Mouse (Mus musculus) neural tube, embryonic 12.5 days (tissue): ENCODE data around the gene Vamp1. TPM values are rescaled to one million over a fixed set of nuclear protein-coding genes. Genes with fewer than 3 reads are reported as not detected.

Experiments
- ATAC-seq: fragments of 200-750 bp; cut with Nextera tagmentation; 2 replicates; pipeline ENCODE4 v1.8.0; 2017; ENCODE audit warnings: low read depth, mild to moderate bottlenecking, moderate TSS enrichment, moderate library complexity; ENCODE audit not compliant: low FRiP score
- H3K27ac ChIP-seq: fragments of 300-500 bp; sonication (generic); 2 replicates; pipeline ENCODE4 v1.5.1; 2016
- H3K27me3 ChIP-seq: fragments of 300-500 bp; sonication (generic); replicated peaks from 2 replicates; pipeline ENCODE4 v1.6.1; 2016; ENCODE audit warnings: mild to moderate bottlenecking
- H3K36me3 ChIP-seq: fragments of 300-500 bp; sonication (generic); 2 replicates; pipeline ENCODE4 v1.6.1; 2016; ENCODE audit warnings: mild to moderate bottlenecking
- H3K4me1 ChIP-seq: fragments of 300-500 bp; sonication (generic); 2 replicates; pipeline ENCODE4 v1.6.1; 2016
- H3K4me2 ChIP-seq: fragments of 300-500 bp; sonication (generic); replicated peaks from 2 replicates; pipeline ENCODE4 v1.6.1; 2016; ENCODE audit warnings: mild to moderate bottlenecking
- H3K4me3 ChIP-seq: fragments of 300-500 bp; sonication (generic); 2 replicates; pipeline ENCODE4 v1.5.1; 2016
- H3K9ac ChIP-seq: fragments of 300-500 bp; sonication (generic); 2 replicates; pipeline ENCODE4 v1.6.1; 2016; ENCODE audit warnings: mild to moderate bottlenecking
- H3K9me3 ChIP-seq: fragments of 300-500 bp; sonication (generic); 2 replicates; pipeline ENCODE4 v1.6.1; 2016; ENCODE audit warnings: mild to moderate bottlenecking
- WGBS: fragments of 180-500 bp; shearing (Covaris S2); methylation state at CpG from one replicate; pipeline ENCODE4 v1.1.7; 2016; 5-methylcytosine and 5-hydroxymethylcytosine counted together
- polyA plus RNA-seq: library from polyadenylated mRNA; unstranded; fragments of >200 nt; fragmentation: Nextera tagmentation; extraction: Ambion mirVana; gene quantifications from 2 replicates; pipeline ENCODE4 v1.2.1, GENCODE M21; 2016

The Vamp1 gene
- polyA plus RNA-seq, 1 experiment from 2014 or later = 8.0 TPM

DNA sequence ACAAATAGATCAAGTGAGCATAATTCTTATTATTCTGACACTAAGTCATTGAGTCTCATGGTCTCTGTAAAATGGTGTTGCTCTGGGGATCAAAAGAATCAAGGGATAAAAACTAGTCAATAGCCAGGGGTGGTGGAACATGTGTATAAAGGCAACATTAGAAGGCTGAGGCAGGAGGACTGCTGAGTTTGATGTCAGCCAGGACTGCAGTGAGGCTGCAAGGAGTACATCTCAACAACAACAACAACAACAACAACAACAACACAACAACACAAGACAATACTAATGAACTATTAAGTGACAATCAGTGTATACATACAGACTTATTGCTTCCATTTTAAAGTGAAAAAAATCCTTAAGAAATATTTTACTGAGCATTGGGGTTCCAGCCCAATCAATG lies 24.5 kb upstream of the Vamp1 start:
- H3K4me3 ChIP-seq = peak overlapping the region; percentile 67
- H3K9ac ChIP-seq = peak overlapping the region; percentile 53
- H3K36me3 ChIP-seq = peaks cover 50% of the 10 kb centered on the region
- no peak for ATAC-seq
- no peaks in the 10 kb centered on the region for H3K9me3 ChIP-seq
- peak overlapping the region; percentile 86 for H3K4me2 ChIP-seq
- no peaks in the 10 kb centered on the region for H3K27me3 ChIP-seq
- peaks cover 10% of the 10 kb centered on the region for H3K4me1 ChIP-seq
- H3K27ac ChIP-seq = no peak overlapping the region

DNA sequence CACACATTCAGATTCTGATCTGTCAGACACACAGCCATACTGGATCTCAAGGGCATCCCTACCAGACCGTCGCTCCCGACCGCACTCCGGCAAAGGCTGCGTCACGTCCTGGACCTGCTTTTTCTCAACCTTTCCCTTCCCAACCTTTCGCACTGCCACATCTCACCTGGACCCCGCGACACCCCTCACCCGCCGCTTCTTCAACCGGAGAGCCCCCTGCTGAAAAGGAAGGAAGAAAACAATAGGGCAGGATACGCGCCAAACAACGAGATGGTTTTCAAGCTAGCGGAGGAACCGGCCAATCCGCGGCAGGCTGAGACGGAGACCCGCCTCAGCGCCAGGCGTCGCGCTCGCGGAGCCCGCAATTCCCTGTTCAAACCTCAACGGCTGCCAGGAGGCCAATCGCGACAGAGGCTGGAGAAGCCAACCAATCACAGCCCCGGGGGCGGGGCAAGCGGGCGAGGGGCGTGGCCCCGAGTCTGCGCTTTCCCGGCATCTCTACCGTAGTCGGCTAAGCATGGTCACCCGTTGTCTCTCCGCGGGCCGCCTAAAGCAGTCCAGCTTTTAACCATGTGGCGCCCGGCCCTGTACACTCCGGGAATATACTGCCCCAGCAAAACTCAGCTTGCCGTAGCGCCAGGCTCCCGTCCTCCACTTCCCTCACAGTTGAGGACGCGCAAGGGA lies 23.9 kb upstream of the Vamp1 start, which contains the start of the genes Ncapd2 and Mrpl51:
Gene Ncapd2, minus strand, starts transcription at position 370 of the 684 bp plus-strand sequence.
Gene Mrpl51, plus strand, starts transcription at position 470 of the 684 bp plus-strand sequence.
- peaks cover 44% of the 10 kb centered on the region for H3K36me3 ChIP-seq
- H3K4me1 ChIP-seq = peaks cover 10% of the 10 kb centered on the region
- H3K9ac ChIP-seq = peak within 1 kb of the TSS; percentile 70
- peak within 1 kb of the TSS; percentile 98 for H3K27ac ChIP-seq
- peak; percentile 98 for ATAC-seq
- H3K9me3 ChIP-seq = no peaks in the 10 kb centered on the region
- WGBS = under 1% methylated on average over 54 of the region's 54 CpGs
- peak within 1 kb of the TSS; percentile 67 for H3K4me3 ChIP-seq
- H3K4me2 ChIP-seq = peak within 1 kb of the TSS; percentile 86
- no peaks in the 10 kb centered on the region for H3K27me3 ChIP-seq

DNA sequence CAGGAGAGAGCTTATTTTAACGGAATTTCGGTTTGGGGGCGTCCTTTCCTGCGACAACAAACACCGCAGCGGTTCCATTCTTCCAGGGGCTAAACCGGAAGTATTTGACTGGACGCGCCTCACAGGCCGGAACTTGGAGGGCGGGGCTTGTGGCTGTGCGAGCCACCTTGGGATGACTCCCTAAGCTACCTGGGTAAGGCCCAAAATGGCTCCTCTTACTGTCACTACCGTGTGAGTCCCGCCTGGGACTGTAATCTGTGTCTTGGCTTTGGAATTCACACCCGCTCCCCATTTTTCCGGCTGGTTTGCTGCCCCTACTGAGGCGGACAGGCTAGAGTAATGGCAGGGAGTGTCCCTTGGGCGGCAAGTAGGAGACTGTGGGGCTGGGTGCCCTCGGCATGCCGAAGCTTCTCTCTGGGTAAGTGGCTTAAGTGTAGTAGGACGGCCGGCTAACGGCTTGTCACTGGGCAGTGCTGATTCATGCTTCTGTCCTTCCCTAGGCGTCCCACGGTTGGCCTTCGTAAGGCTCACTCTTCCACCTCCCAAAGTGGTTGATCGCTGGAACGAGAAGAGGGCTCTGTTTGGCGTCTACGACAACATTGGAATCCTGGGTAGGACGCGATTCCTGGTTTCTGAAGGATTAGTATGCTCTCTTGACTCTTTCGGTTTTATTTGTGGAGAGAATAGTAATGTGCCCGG lies 23.2 kb upstream of the Vamp1 start:
- Histone ChIP-seq H3K36me3 (peaks cover 37% of the 10 kb centered on the region), H3K4me1 (peaks cover 10% of the 10 kb centered on the region), H3K27ac (peak overlapping the region; percentile 98), H3K9ac (peak overlapping the region; percentile 70), H3K4me2 (peak overlapping the region; percentile 86), H3K9me3 (no peaks in the 10 kb centered on the region), H3K4me3 (peak overlapping the region; percentile 67), H3K27me3 (no peaks in the 10 kb centered on the region)
- peak; percentile 96 for ATAC-seq
- WGBS = under 1% methylated on average over 34 of the region's 34 CpGs

- Histone ChIP-seq H3K36me3 (peaks cover 30% of the 10 kb centered on the region), H3K9me3 (no peaks in the 10 kb centered on the region), H3K9ac (peak overlapping the region; percentile 70), H3K27ac (no peak overlapping the region), H3K4me1 (peaks cover 10% of the 10 kb centered on the region), H3K27me3 (no peaks in the 10 kb centered on the region), H3K4me2 (peak overlapping the region; percentile 86), H3K4me3 (peak overlapping the region; percentile 67)
- ATAC-seq = no peak
- WGBS = 48% methylated on average over 5 of the region's 5 CpGs
Observed at GRCm38 (mm10) chr6:125192841-125193240, 22.5 kb upstream of the Vamp1 start.

GRCm38 (mm10) chr6:125193390-125193789 lies 22.0 kb upstream of the Vamp1 start:
- H3K36me3 ChIP-seq = peaks cover 26% of the 10 kb centered on the region
- no peak overlapping the region; the same call in 1 of the 2 replicates for H3K4me2 ChIP-seq
- H3K4me3 ChIP-seq = no peak overlapping the region
- no peaks in the 10 kb centered on the region for H3K27me3 ChIP-seq
- peaks cover 10% of the 10 kb centered on the region for H3K4me1 ChIP-seq
- H3K9ac ChIP-seq = no peak overlapping the region
- no peak overlapping the region for H3K27ac ChIP-seq
- no peak for ATAC-seq
- no peaks in the 10 kb centered on the region for H3K9me3 ChIP-seq
- WGBS = 82% methylated on average over 7 of the region's 7 CpGs

DNA sequence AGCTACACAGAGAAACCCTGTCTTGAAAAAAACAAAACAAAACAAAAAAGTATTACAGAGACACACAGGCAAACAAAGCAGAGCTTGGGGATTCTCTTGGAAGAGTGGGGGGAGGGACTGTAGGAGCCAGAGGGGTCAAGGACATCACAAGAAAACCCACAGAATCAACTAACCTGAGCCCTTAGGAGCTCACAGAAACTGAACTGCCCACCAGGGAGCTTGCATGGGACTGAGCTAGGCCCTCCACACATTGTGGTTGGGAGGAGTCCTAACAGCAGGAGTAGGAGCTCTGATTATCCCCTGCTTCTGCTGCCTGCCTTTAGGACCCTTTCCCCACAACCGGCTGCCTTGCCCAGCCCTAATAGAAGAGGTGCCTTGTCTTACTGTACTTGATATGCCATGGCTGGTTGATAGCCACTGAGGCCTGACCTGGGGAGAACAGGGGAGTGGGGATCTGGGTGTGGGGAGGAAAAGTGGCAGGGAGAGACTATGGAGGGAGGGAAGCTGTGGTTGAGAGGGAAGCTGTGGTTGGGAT lies 19.7 kb upstream of the Vamp1 start:
- Histone ChIP-seq H3K9ac (no peak overlapping the region), H3K4me1 (peaks cover 8% of the 10 kb centered on the region), H3K4me2 (no peak overlapping the region), H3K9me3 (no peaks in the 10 kb centered on the region), H3K27me3 (no peaks in the 10 kb centered on the region), H3K4me3 (no peak overlapping the region), H3K27ac (no peak overlapping the region), H3K36me3 (peaks cover 14% of the 10 kb centered on the region)
- 24% methylated on average over 1 of the region's 1 CpGs for WGBS
- ATAC-seq = no peak

- H3K36me3 ChIP-seq = peaks cover 14% of the 10 kb centered on the region
Observed at GRCm38 (mm10) chr6:125196301-125196700, 19.1 kb upstream of the Vamp1 start.

DNA sequence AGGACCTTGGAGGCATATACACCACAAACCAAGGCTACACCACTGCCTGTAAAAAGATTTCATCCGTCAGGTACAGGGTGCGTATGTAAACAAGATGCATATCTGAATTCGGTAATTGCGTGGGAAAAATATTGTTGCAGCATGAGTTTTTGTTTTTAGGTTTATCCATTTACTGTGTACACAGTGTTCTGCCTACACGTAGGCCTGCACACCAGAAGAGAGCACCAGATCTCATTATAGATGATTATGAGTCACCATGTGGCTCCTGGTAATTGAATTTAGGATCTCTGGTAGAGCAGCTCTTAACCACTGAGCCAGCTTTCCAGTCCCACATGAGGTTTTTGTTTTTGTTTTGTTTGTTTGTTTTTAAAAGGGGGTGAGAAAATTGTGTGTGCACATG lies 18.2 kb upstream of the Vamp1 start:
- H3K9ac ChIP-seq = no peak overlapping the region
- H3K36me3 ChIP-seq = peaks cover 14% of the 10 kb centered on the region
- no peak overlapping the region for H3K4me2 ChIP-seq
- no peak overlapping the region for H3K4me3 ChIP-seq
- no peak for ATAC-seq
- no peaks in the 10 kb centered on the region for H3K27me3 ChIP-seq
- H3K27ac ChIP-seq = no peak overlapping the region
- WGBS = 92% methylated on average over 5 of the region's 5 CpGs
- H3K4me1 ChIP-seq = peaks cover 8% of the 10 kb centered on the region
- no peaks in the 10 kb centered on the region for H3K9me3 ChIP-seq

More at GRCm38 (mm10) chr6:125196301-125196700, 19.1 kb upstream of the Vamp1 start:
- Histone ChIP-seq H3K27me3 (no peaks in the 10 kb centered on the region), H3K4me1 (peaks cover 8% of the 10 kb centered on the region), H3K9me3 (no peaks in the 10 kb centered on the region), H3K9ac (no peak overlapping the region), H3K27ac (no peak overlapping the region), H3K4me2 (no peak overlapping the region), H3K4me3 (no peak overlapping the region)
- 49% methylated on average over 3 of the region's 3 CpGs for WGBS
- no peak for ATAC-seq

DNA sequence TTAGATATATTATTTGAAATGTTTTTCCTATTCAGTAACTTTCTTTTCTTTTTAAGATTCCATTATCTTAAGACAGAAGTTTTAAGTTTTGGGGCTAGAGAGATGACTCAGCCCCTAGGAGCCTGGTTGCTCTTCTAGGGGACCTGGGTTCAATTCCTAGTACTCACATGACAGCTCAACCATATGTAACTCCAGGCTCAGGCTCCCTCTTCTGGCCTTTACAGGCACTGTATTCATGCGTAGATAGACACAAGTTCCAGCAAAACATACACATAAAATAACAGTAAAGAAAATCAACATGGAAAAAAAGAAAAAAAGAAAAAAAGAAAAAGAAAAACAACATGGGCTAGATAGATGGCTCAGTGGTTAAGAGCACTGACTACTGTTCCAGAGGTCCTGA lies 4.9 kb upstream of the Vamp1 start:
- H3K4me3 ChIP-seq = no peak overlapping the region
- no peaks in the 10 kb centered on the region for H3K9me3 ChIP-seq
- H3K27ac ChIP-seq = no peak overlapping the region
- H3K4me1 ChIP-seq = no peaks in the 10 kb centered on the region
- no peak for ATAC-seq
- H3K4me2 ChIP-seq = no peak overlapping the region
- H3K36me3 ChIP-seq = no peaks in the 10 kb centered on the region
- peaks cover 11% of the 10 kb centered on the region; the same call in 1 of the 2 replicates for H3K27me3 ChIP-seq
- H3K9ac ChIP-seq = no peak overlapping the region
- WGBS = 86% methylated on average over 1 of the region's 1 CpGs

DNA sequence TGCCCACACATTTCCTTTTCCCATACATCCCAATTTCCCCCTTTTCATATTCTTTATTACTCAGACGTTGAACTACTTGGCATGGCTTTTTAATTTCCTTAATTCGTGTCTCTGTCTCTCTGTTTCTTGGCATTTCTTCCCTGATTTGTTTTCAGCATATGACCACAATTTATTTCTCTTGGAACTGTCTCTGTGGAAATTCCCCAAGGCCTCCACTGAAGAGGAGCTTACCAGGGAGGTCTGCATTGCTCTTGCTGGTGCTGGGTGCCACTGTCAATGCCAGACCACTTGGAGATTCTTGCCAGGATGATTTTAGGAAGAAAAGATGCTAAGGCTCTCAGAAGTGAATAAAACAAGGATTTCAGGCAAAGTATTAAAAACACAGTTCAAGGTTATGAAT lies 2.7 kb upstream of the Vamp1 start:
- ATAC-seq = no peak

GRCm38 (mm10) chr6:125213129-125213528 lies 2.2 kb upstream of the Vamp1 start:
- Histone ChIP-seq H3K36me3 (no peaks in the 10 kb centered on the region), H3K27me3 (peaks cover 11% of the 10 kb centered on the region; the same call in 1 of the 2 replicates), H3K4me1 (peaks cover 3% of the 10 kb centered on the region; the same call in 1 of the 2 replicates), H3K9me3 (no peaks in the 10 kb centered on the region), H3K4me3 (no peak overlapping the region), H3K9ac (no peak overlapping the region), H3K27ac (no peak overlapping the region), H3K4me2 (no peak overlapping the region)
- ATAC-seq = no peak
- 70% methylated on average over 6 of the region's 6 CpGs for WGBS

More for the DNA sequence above, 2.7 kb upstream of the Vamp1 start:
- no peak overlapping the region for H3K27ac ChIP-seq
- 54% methylated on average over 2 of the region's 2 CpGs for WGBS
- H3K36me3 ChIP-seq = no peaks in the 10 kb centered on the region
- H3K4me1 ChIP-seq = peaks cover 3% of the 10 kb centered on the region; the same call in 1 of the 2 replicates
- no peak overlapping the region for H3K9ac ChIP-seq
- no peak overlapping the region for H3K4me2 ChIP-seq
- H3K4me3 ChIP-seq = no peak overlapping the region
- H3K9me3 ChIP-seq = no peaks in the 10 kb centered on the region
- H3K27me3 ChIP-seq = peaks cover 11% of the 10 kb centered on the region; the same call in 1 of the 2 replicates

GRCm38 (mm10) chr6:125213715-125214114 lies 1.6 kb upstream of the Vamp1 start:
- 74% methylated on average over 6 of the region's 6 CpGs for WGBS
- no peak for ATAC-seq
- Histone ChIP-seq H3K4me2 (no peak overlapping the region), H3K27me3 (peaks cover 11% of the 10 kb centered on the region; the same call in 1 of the 2 replicates), H3K4me3 (no peak overlapping the region), H3K9me3 (no peaks in the 10 kb centered on the region), H3K36me3 (no peaks in the 10 kb centered on the region), H3K27ac (no peak overlapping the region), H3K4me1 (peaks cover 3% of the 10 kb centered on the region; the same call in 1 of the 2 replicates), H3K9ac (no peak overlapping the region)
